Mouse (Mus musculus) retina, embryonic 14.5 days (tissue): Measurements from ENCODE around the gene Dmp1.

Source experiments
- DNase-seq: peaks from one replicate; pipeline ENCODE4 v3.0.0-alpha.2; 2015; ENCODE audit warnings: low spot score

Dmp1 gene

GRCm38 (mm10) chr5:104263014-104263776, 60.8 kb downstream of the Dmp1 start:
- no peak for DNase-seq
